In the genomic region with DNA sequence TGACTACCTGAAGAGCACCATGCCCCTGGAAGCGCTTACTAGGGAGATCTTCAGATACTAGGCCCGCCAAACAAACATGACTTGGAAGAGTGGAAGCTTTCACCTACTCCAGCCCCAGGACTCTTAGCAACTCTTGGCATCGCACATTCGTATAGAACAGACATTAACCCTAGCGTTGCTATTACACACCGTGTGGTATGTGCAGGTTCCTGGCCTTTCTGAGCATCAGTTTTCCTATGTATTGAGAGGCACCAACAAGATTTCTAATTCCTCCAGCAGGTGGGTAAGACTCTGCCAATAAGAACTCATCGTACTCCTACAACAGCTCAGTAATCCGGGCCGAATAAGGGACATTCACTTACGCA, we compare ENCODE assay signal across 8 mouse cellular contexts. TPM values are rescaled to one million over a fixed set of nuclear protein-coding genes. Genes with fewer than 3 reads are reported as not detected.
DNase-seq lines count a peak whose midpoint lies in the region; ATAC-seq and TF ChIP-seq lines count a peak whose summit lies in the region.

No protein-coding gene starts in this region.

- peak overlapping the region; percentile 89 for H3K4me2 ChIP-seq in heart, postnatal 0 days (ENCODE audit: low read depth, low read length)
- H3K4me2 ChIP-seq in hindbrain, embryonic 12.5 days (replicated peaks), result peak overlapping the region; percentile 82
- H3K4me2 ChIP-seq in midbrain, embryonic 13.5 days (replicated peaks), result peak overlapping the region; percentile 79

- TF ChIP-seq EP300 in heart, postnatal 0 days (IDR thresholded peaks at IDR 0.05; ENCODE audit: low read depth), result no peak

- peak overlapping the region; percentile 83 for H3K4me3 ChIP-seq in heart, postnatal 0 days (ENCODE audit: low read depth, low read length)
- peak overlapping the region; percentile 68 for H3K4me3 ChIP-seq in hindbrain, embryonic 12.5 days
- peak overlapping the region; percentile 56 for H3K4me3 ChIP-seq in midbrain, embryonic 13.5 days (replicated peaks)

- peak overlapping the region; percentile 83 for H3K9ac ChIP-seq in heart, postnatal 0 days (replicated peaks; ENCODE audit: low read depth, low read length)
- peak overlapping the region; percentile 56 for H3K9ac ChIP-seq in hindbrain, embryonic 12.5 days
- H3K9ac ChIP-seq in midbrain, embryonic 13.5 days (replicated peaks), result peak overlapping the region; percentile 67

- ATAC-seq in heart, postnatal 0 days (ENCODE audit: insufficient read depth, low read depth), result no peak
- peak; percentile 3; the same call in 1 of the 2 replicates for ATAC-seq in hindbrain, embryonic 12.5 days (ENCODE audit: low FRiP score)
- no peak; the same call in 1 of the 2 replicates for ATAC-seq in midbrain, embryonic 13.5 days

- H3K36me3 ChIP-seq in heart, postnatal 0 days (replicated peaks; ENCODE audit: control insufficient read depth, insufficient read depth, low read length), result peaks cover 13% of the 10 kb centered on the region
- no peaks in the 10 kb centered on the region for H3K36me3 ChIP-seq in hindbrain, embryonic 12.5 days
- no peaks in the 10 kb centered on the region for H3K36me3 ChIP-seq in midbrain, embryonic 13.5 days

- peak overlapping the region; percentile 69 for H3K27ac ChIP-seq in heart, postnatal 0 days (ENCODE audit: low read depth)
- H3K27ac ChIP-seq in hindbrain, embryonic 12.5 days, result no peak overlapping the region
- no peak overlapping the region for H3K27ac ChIP-seq in midbrain, embryonic 13.5 days

- WGBS in heart, postnatal 0 days, result 5% methylated on average over 10 of the region's 10 CpGs
- WGBS in hindbrain, embryonic 12.5 days, result 7% methylated on average over 10 of the region's 10 CpGs
- WGBS in midbrain, embryonic 13.5 days, result 7% methylated on average over 10 of the region's 10 CpGs

- no peak for DNase-seq in heart, postnatal 0 days (ENCODE audit: low spot score)
- DNase-seq in heart, adult 9 months (ENCODE audit: low spot score in 2 of 2), result no peak
- peak; percentile 32 for DNase-seq in MN1 (ENCODE audit: low spot score)
- no peak for DNase-seq in spleen, postnatal 14 days (ENCODE audit: low spot score in 2 of 2)
- no peak for DNase-seq in spleen, postnatal 36 days (ENCODE audit: low spot score in 2 of 2)
- DNase-seq in layer of hippocampus, postnatal 36 days, result no peak

- H3K9me3 ChIP-seq in heart, postnatal 0 days (replicated peaks; ENCODE audit: control insufficient read depth, low read length), result no peaks in the 10 kb centered on the region
- H3K9me3 ChIP-seq in hindbrain, embryonic 12.5 days (replicated peaks), result no peaks in the 10 kb centered on the region
- no peaks in the 10 kb centered on the region for H3K9me3 ChIP-seq in midbrain, embryonic 13.5 days

- H3K27me3 ChIP-seq in heart, postnatal 0 days (ENCODE audit: control insufficient read depth, insufficient read depth, low read length), result no peaks in the 10 kb centered on the region
- H3K27me3 ChIP-seq in hindbrain, embryonic 12.5 days, result peaks cover 51% of the 10 kb centered on the region
- H3K27me3 ChIP-seq in midbrain, embryonic 13.5 days, result peaks cover 71% of the 10 kb centered on the region

- no peak for TF ChIP-seq CTCF in heart, postnatal 0 days (IDR thresholded peaks at IDR 0.05; ENCODE audit: low read depth)

- H3K4me1 ChIP-seq in heart, postnatal 0 days (ENCODE audit: control insufficient read depth, insufficient read depth), result peaks cover 32% of the 10 kb centered on the region
- H3K4me1 ChIP-seq in hindbrain, embryonic 12.5 days, result peaks cover 51% of the 10 kb centered on the region
- H3K4me1 ChIP-seq in midbrain, embryonic 13.5 days (replicated peaks), result peaks cover 32% of the 10 kb centered on the region

RNA-seq across cellular contexts. Expression of a gene that starts 1.0 kb away (rescaled TPM):
- 12.4 and 24.7 TPM in 2 replicates for total RNA-seq in heart, postnatal 0 days (2014; rRNA removed; ENCODE audit: low replicate concordance)
- polyA plus RNA-seq in heart, postnatal 0 days (2015; fragmentation: Nextera tagmentation; extraction: Ambion mirVana), result 10.1 and 10.6 TPM in 2 replicates
- polyA plus RNA-seq in hindbrain, embryonic 12.5 days (2016; fragmentation: Nextera tagmentation; extraction: Ambion mirVana), result 30.8 and 30.9 TPM in 2 replicates
- 4.0 and 6.0 TPM in 2 replicates for polyA plus RNA-seq in midbrain, embryonic 13.5 days (2015; fragmentation: Nextera tagmentation; extraction: Ambion mirVana)
- total RNA-seq in layer of hippocampus, postnatal 36 days (2021), result 1 to 10 TPM; 1.1 to 2.1 TPM

RNA-seq across cellular contexts. Expression of a gene that starts 6.6 kb away (rescaled TPM):
- 0.12 TPM in 1 of 2 replicates, not detected in the other for total RNA-seq in heart, postnatal 0 days (2014; rRNA removed; ENCODE audit: low replicate concordance)
- polyA plus RNA-seq in heart, postnatal 0 days (2015; fragmentation: Nextera tagmentation; extraction: Ambion mirVana), result 0.08 and 0.15 TPM in 2 replicates
- polyA plus RNA-seq in hindbrain, embryonic 12.5 days (2016; fragmentation: Nextera tagmentation; extraction: Ambion mirVana), result 0.12 TPM in 1 of 2 replicates, not detected in the other
- polyA plus RNA-seq in midbrain, embryonic 13.5 days (2015; fragmentation: Nextera tagmentation; extraction: Ambion mirVana), result 0.08 and 0.13 TPM in 2 replicates
- total RNA-seq in layer of hippocampus, postnatal 36 days (2021), result not detected

RNA-seq across cellular contexts. Expression of a gene that starts 40.8 kb away (rescaled TPM):
- total RNA-seq in heart, postnatal 0 days (2014; rRNA removed; ENCODE audit: low replicate concordance), result 43.4 and 59.1 TPM in 2 replicates
- polyA plus RNA-seq in heart, postnatal 0 days (2015; fragmentation: Nextera tagmentation; extraction: Ambion mirVana), result 27.7 and 28.7 TPM in 2 replicates
- 28.4 and 29.9 TPM in 2 replicates for polyA plus RNA-seq in hindbrain, embryonic 12.5 days (2016; fragmentation: Nextera tagmentation; extraction: Ambion mirVana)
- polyA plus RNA-seq in midbrain, embryonic 13.5 days (2015; fragmentation: Nextera tagmentation; extraction: Ambion mirVana), result 51.2 and 54.5 TPM in 2 replicates
- 10 to 100 TPM; 27.4 to 27.6 TPM for total RNA-seq in layer of hippocampus, postnatal 36 days (2021)

RNA-seq across cellular contexts. Expression of a gene that starts 57.6 kb away (rescaled TPM):
- 8.0 and 19.2 TPM in 2 replicates for total RNA-seq in heart, postnatal 0 days (2014; rRNA removed; ENCODE audit: low replicate concordance)
- polyA plus RNA-seq in heart, postnatal 0 days (2015; fragmentation: Nextera tagmentation; extraction: Ambion mirVana), result 5.6 and 6.6 TPM in 2 replicates
- 187 and 194 TPM in 2 replicates for polyA plus RNA-seq in hindbrain, embryonic 12.5 days (2016; fragmentation: Nextera tagmentation; extraction: Ambion mirVana)
- polyA plus RNA-seq in midbrain, embryonic 13.5 days (2015; fragmentation: Nextera tagmentation; extraction: Ambion mirVana), result 189 and 212 TPM in 2 replicates
- 100 to 1,000 TPM in 1 of 2 experiments, 10 to 100 TPM in 1; 79.5 to 104 TPM for total RNA-seq in layer of hippocampus, postnatal 36 days (2021)

RNA-seq across cellular contexts. Expression of a gene that starts 59.7 kb away (rescaled TPM):
- 96.3 and 112 TPM in 2 replicates for total RNA-seq in heart, postnatal 0 days (2014; rRNA removed; ENCODE audit: low replicate concordance)
- 117 and 121 TPM in 2 replicates for polyA plus RNA-seq in heart, postnatal 0 days (2015; fragmentation: Nextera tagmentation; extraction: Ambion mirVana)
- 120 and 129 TPM in 2 replicates for polyA plus RNA-seq in hindbrain, embryonic 12.5 days (2016; fragmentation: Nextera tagmentation; extraction: Ambion mirVana)
- polyA plus RNA-seq in midbrain, embryonic 13.5 days (2015; fragmentation: Nextera tagmentation; extraction: Ambion mirVana), result 133 and 140 TPM in 2 replicates
- total RNA-seq in layer of hippocampus, postnatal 36 days (2021), result 10 to 100 TPM; 62.4 to 71.5 TPM
